Mouse (Mus musculus) liver, embryonic 15.5 days (tissue): ENCODE measurements around the gene Ppara. TPM values are rescaled to one million over a fixed set of nuclear protein-coding genes. Genes with fewer than 3 reads are reported as not detected.

ENCODE experiments used
- ATAC-seq: fragments of 200-750 bp; cut with Nextera tagmentation; 2 replicates; pipeline ENCODE4 v1.8.0; 2017; ENCODE audit warnings: moderate number of reproducible peaks, mild to moderate bottlenecking, moderate library complexity; ENCODE audit not compliant: insufficient read depth
- H3K27ac ChIP-seq: fragments of 300-500 bp; sonication (generic); replicated peaks from 2 replicates; pipeline ENCODE4 v1.5.1; 2015; ENCODE audit warnings: mild to moderate bottlenecking, inconsistent platforms
- H3K27me3 ChIP-seq: fragments of 300-500 bp; sonication (generic); 2 replicates; pipeline ENCODE4 v1.6.1; 2015; ENCODE audit warnings: mild to moderate bottlenecking, inconsistent platforms
- H3K36me3 ChIP-seq: fragments of 300-500 bp; sonication (generic); replicated peaks from 2 replicates; pipeline ENCODE4 v1.6.1; 2015; ENCODE audit warnings: moderate library complexity, mild to moderate bottlenecking, inconsistent platforms
- H3K4me1 ChIP-seq: fragments of 300-500 bp; sonication (generic); replicated peaks from 2 replicates; pipeline ENCODE4 v1.6.1; 2015; ENCODE audit warnings: inconsistent platforms
- H3K4me2 ChIP-seq: fragments of 300-500 bp; sonication (generic); 2 replicates; pipeline ENCODE4 v1.6.1; 2015; ENCODE audit warnings: moderate library complexity, mild to moderate bottlenecking, inconsistent platforms
- H3K4me3 ChIP-seq: fragments of 300-500 bp; sonication (generic); replicated peaks from 2 replicates; pipeline ENCODE4 v1.5.1; 2015; ENCODE audit warnings: mild to moderate bottlenecking, inconsistent platforms
- H3K9ac ChIP-seq: fragments of 300-500 bp; sonication (generic); 2 replicates; pipeline ENCODE4 v1.6.1; 2015; ENCODE audit warnings: moderate library complexity, mild to moderate bottlenecking, inconsistent platforms
- H3K9me3 ChIP-seq: fragments of 300-500 bp; sonication (generic); replicated peaks from 2 replicates; pipeline ENCODE4 v1.6.1; 2016; ENCODE audit warnings: inconsistent platforms
- WGBS: fragments of 180-500 bp; shearing (Covaris S2); methylation state at CpG from one replicate; pipeline ENCODE4 v1.1.7; 2015; ENCODE audit warnings: mixed read lengths; ENCODE audit not compliant: insufficient replicate concordance; 5-methylcytosine and 5-hydroxymethylcytosine counted together
- polyA plus RNA-seq: library from polyadenylated mRNA; unstranded; fragments of >200 nt; fragmentation: Nextera tagmentation; extraction: Ambion mirVana; gene quantifications from 2 replicates; pipeline ENCODE4 v1.2.1, GENCODE M21; 2015

Gene Ppara
- polyA plus RNA-seq, 1 experiment from 2014 or later = 23.7 TPM

DNA sequence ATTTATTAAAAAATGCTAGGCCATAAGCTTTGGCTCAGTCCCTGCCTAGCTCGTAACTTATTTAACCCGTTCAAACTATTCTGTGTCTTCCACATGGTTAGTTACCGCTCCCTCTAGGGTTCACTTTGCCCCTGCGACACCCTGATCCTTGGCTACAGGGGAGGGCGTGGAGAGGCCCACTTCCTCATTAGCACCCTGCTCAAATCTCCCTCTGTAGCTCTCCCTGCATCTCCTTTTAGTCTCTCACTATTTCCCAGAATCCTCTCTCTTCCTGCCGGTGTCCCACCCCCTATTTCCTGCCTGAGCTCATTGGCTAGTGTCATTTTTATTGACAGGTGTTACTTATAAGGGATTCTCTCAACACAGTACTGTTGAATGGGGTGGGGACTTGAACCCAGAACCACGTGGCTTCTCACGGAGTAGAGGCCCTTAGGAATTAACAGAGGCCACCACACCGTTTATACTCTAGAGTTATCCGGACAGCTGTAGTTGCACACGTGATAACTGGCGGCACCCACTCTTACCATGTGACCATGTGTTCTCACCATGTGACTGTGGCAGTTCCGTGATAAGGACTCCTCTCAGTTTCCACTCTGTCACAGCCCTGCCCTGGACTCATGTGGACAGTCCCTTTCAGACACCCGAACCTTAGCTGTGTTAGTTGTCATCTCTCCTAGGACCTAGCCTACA is 36.3 kb upstream of the Ppara start:
- H3K9ac ChIP-seq = no peak overlapping the region
- no peak for ATAC-seq
- no peaks in the 10 kb centered on the region; the same call in 1 of the 2 replicates for H3K27me3 ChIP-seq
- WGBS = 58% methylated on average over 14 of the region's 14 CpGs
- H3K27ac ChIP-seq = no peak overlapping the region
- H3K36me3 ChIP-seq = no peaks in the 10 kb centered on the region
- no peaks in the 10 kb centered on the region for H3K9me3 ChIP-seq
- H3K4me1 ChIP-seq = no peaks in the 10 kb centered on the region
- no peak overlapping the region for H3K4me3 ChIP-seq
- H3K4me2 ChIP-seq = no peak overlapping the region

DNA sequence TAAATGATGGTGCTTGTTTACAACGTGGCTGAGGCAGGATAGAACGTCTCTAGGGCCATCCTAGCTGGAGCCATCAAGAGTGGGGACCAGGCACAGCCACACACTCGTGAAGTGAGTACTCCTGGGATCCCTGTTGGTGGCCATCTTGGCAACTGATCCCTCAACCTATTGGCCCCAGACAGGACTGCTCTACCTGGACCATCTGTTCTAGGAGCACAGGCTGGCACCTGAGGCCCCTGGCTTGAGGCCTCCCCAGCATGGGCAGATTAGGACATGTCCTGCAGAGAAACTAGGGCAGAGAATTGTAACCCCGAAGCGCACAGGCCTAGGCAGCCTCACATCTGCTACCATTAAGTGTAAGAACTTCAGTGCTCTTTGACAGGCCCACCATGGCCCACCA is 35.3 kb upstream of the Ppara start:
- 80% methylated on average over 5 of the region's 5 CpGs for WGBS
- Histone ChIP-seq H3K4me1 (no peaks in the 10 kb centered on the region), H3K9me3 (no peaks in the 10 kb centered on the region), H3K36me3 (no peaks in the 10 kb centered on the region), H3K27ac (no peak overlapping the region), H3K9ac (no peak overlapping the region), H3K27me3 (no peaks in the 10 kb centered on the region; the same call in 1 of the 2 replicates), H3K4me3 (no peak overlapping the region), H3K4me2 (no peak overlapping the region)
- no peak for ATAC-seq

DNA sequence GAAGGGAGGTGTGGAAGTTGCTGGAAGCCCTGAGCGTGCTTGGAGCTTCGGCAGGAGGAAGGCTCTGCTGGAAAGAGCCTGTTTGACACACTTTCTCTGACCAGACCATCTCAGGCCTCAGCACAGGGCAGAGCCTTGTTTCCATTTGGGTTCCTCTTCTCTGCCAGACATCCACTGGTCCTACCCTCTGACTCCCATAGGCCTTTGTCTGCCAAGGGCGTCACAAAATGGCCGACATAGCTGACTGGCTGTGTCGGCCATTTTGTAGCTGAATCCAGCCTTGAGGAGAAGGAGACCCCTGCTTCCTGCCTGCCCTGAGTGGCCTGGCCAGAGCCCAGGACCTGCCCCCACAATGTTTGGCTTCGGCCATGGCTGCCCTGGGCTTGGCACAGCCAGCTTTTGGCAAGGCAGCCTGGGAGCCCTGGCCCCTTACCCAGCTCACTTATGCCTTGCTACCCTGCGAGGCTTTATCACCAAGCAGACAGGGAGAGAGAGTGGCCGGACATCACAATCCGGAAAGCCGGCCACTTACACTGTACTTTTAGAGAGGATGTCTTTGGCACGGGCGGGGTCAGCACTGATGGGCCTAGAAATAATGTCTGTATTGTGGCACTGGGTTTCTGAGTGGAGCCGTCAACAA is 34.8 kb upstream of the Ppara start:
- H3K36me3 ChIP-seq = no peaks in the 10 kb centered on the region
- WGBS = 72% methylated on average over 13 of the region's 13 CpGs
- H3K9ac ChIP-seq = no peak overlapping the region

DNA sequence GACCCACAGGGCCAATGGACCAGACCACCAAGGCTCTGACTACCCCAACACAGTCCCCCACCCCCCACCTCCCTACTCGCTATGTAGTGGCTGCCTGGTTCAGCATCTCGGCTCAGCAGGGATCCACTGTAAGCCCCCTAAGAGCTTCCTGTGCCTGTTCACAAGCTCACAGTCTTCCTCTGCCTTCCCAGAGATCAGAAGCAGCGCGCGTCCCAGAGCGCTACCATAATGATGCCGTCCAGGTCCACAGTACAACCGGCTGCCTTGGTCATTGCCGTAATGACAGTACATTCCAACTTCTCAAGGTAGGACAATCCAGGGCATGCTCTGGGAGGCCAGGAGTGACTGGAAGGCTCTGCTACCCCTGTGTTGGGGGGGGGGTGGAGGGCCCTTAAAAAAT is 34.1 kb upstream of the Ppara start:
- Histone ChIP-seq H3K27me3 (no peaks in the 10 kb centered on the region; the same call in 1 of the 2 replicates), H3K4me1 (no peaks in the 10 kb centered on the region), H3K36me3 (no peaks in the 10 kb centered on the region), H3K9ac (no peak overlapping the region), H3K9me3 (no peaks in the 10 kb centered on the region), H3K4me2 (no peak overlapping the region), H3K4me3 (no peak overlapping the region), H3K27ac (no peak overlapping the region)
- WGBS = 71% methylated on average over 9 of the region's 9 CpGs
- no peak for ATAC-seq

More for the DNA sequence above, 34.8 kb upstream of the Ppara start:
- Histone ChIP-seq H3K9me3 (no peaks in the 10 kb centered on the region), H3K4me1 (no peaks in the 10 kb centered on the region), H3K27ac (no peak overlapping the region), H3K4me2 (no peak overlapping the region), H3K27me3 (no peaks in the 10 kb centered on the region; the same call in 1 of the 2 replicates), H3K4me3 (no peak overlapping the region)
- ATAC-seq = no peak

DNA sequence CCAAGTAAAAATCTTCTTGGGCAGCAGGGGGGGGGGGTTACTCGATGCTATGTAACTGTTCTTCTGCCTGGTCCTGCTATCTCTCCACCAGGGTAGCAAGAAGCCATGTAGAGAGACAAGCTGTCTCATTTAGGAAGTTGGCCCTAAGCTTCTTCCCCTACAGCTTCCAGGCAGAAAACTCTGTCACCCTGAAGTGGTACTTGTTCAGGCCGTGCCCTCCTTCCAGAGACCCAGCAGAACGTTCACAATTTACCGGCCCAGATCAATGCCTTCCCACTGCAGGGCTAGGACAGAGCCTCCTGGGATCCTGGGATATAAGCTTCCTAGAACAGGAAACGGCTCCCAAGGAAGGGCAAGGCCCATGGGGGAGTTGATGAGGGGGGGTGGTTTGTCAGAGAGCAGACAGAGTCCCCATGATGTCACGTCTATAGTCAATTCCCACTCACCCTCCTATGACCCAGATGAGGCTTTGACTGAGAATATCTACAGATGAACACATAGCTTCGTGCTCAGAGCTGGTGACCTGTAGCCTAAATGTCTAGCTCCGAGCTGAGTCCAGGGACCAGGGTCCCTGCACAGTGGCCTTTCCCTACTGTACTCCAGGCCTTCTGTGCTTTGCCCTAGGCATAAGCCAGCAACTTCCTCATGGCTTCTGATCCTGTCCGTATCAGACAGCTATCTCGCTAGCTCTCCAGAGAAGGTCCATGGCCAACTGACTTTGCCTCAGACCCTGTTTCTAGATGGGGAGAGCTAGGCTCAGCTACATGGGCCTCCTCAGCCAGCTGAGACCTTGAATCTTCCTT is 33.5 kb upstream of the Ppara start:
- no peak overlapping the region for H3K4me2 ChIP-seq
- no peaks in the 10 kb centered on the region for H3K27me3 ChIP-seq
- H3K9me3 ChIP-seq = no peaks in the 10 kb centered on the region
- no peak overlapping the region for H3K9ac ChIP-seq
- no peak for ATAC-seq
- no peak overlapping the region for H3K27ac ChIP-seq
- H3K36me3 ChIP-seq = no peaks in the 10 kb centered on the region
- H3K4me3 ChIP-seq = no peak overlapping the region
- WGBS = 51% methylated on average over 10 of the region's 10 CpGs
- no peaks in the 10 kb centered on the region for H3K4me1 ChIP-seq

DNA sequence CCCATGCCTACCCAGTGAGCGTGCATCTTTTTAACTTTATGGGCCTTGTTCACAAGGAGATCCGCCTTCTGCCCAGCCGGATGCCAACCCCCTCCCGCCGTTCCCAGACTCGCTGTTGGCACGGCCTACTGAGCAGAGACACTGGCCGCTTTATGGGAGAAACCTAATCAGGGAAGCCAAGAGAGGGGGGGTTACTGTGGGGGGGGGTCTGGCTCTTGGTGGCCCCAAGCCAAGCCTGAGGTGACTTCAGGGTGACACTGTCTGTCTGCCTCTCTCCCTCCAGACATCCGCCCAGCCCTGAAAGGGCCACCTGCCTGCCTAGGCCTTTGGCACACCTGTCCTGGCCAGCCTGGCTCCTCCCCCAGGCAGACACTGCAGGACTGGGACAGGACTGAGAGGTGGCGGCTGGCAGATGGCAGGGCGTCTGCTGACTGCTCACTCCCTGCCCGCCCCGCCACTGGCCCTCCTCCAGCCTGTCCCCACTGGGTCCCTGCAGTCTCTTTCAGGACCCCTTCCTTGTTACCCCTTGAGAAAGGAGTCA is 32.3 kb upstream of the Ppara start:
- no peak overlapping the region for H3K27ac ChIP-seq
- no peaks in the 10 kb centered on the region for H3K36me3 ChIP-seq
- H3K27me3 ChIP-seq = no peaks in the 10 kb centered on the region
- no peak for ATAC-seq
- 71% methylated on average over 13 of the region's 13 CpGs for WGBS
- no peak overlapping the region for H3K9ac ChIP-seq
- H3K9me3 ChIP-seq = no peaks in the 10 kb centered on the region
- H3K4me1 ChIP-seq = no peaks in the 10 kb centered on the region
- no peak overlapping the region for H3K4me2 ChIP-seq
- no peak overlapping the region for H3K4me3 ChIP-seq

DNA sequence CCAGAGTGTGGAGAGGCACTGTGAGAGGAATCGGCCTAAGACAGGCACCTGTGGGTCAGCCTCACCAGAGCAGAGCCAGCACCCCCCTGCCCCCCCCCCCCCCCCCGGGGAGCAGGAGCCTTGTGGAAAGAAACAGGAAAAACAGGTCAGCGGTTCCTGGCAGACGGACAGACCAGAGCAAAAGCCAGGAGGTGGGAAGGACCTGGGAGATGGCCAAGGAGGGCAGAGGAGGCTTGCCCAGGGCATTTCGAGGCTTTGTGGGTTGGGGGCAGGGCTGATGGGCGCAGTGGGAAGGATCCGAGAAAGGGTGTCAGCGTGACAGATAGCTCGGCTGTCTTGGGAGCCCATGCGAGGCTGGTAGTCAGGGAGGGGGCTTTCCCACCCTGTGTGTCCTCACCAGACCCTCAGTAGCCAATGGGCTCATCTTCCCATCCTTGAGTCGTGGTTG is 31.6 kb upstream of the Ppara start:
- no peaks in the 10 kb centered on the region for H3K9me3 ChIP-seq
- no peaks in the 10 kb centered on the region for H3K27me3 ChIP-seq
- no peak overlapping the region for H3K27ac ChIP-seq
- H3K36me3 ChIP-seq = no peaks in the 10 kb centered on the region
- ATAC-seq = no peak
- no peak overlapping the region for H3K9ac ChIP-seq
- no peak overlapping the region for H3K4me2 ChIP-seq
- no peak overlapping the region for H3K4me3 ChIP-seq
- WGBS = 60% methylated on average over 11 of the region's 11 CpGs
- H3K4me1 ChIP-seq = no peaks in the 10 kb centered on the region

DNA sequence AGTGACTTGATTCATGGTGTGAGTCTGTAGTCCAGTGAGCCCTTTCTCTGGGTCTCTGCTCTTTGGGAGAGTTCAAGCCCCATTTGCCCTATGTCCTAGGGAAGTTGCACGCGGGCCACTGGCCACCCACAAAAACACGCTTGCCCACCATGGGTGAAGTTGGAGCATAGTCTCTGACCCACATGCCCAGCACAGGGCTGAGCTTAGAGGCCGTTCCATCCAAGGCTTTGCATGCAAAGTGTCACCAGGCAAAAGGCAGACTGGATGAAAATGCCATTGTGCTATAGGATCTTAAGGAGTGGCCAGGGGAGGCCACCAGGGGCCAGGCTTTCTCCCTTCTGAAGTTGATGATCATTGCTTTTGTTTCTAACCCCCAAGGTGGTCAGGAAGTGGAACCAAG is 30.9 kb upstream of the Ppara start:
- WGBS = 62% methylated on average over 4 of the region's 4 CpGs
- Histone ChIP-seq H3K4me3 (no peak overlapping the region), H3K27ac (no peak overlapping the region), H3K27me3 (no peaks in the 10 kb centered on the region), H3K4me2 (no peak overlapping the region), H3K9ac (no peak overlapping the region), H3K9me3 (no peaks in the 10 kb centered on the region), H3K36me3 (no peaks in the 10 kb centered on the region), H3K4me1 (no peaks in the 10 kb centered on the region)
- no peak for ATAC-seq

DNA sequence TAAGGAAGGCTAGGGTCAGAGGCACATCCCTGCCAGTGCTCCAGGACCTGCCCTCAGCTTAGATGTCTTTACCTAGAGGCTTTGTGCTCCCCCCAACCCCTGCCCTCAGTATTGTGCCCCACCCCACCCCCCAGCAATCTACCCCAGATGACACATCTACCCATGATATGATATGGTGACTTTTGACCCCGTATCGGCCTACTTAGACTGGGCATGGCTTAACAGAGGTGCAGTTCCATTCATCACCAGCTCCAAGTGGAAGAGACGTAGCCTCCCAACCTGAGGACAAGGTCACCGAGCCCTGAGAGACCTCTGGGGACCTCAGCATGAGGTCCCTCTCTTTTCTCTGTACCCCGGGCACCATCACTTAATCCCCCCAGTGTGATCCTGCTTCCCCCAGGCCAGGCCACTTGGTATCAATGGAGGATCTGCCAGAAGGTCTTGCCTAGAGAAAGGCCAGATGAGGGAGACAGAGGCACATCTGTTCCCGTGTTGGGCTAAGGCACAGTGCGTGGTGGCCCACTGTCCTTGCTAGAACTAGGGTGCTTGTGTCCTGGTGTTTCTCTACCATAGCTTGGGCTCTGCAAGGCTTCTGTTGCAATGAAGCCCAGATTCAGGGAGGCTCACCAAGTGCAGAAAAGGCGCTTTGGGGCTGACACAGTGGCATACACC is 30.3 kb upstream of the Ppara start:
- H3K4me2 ChIP-seq = no peak overlapping the region
- no peaks in the 10 kb centered on the region for H3K36me3 ChIP-seq
- no peaks in the 10 kb centered on the region for H3K9me3 ChIP-seq
- no peak for ATAC-seq
- no peak overlapping the region for H3K9ac ChIP-seq
- no peaks in the 10 kb centered on the region for H3K27me3 ChIP-seq
- H3K4me1 ChIP-seq = no peaks in the 10 kb centered on the region
- 66% methylated on average over 8 of the region's 8 CpGs for WGBS
- H3K4me3 ChIP-seq = no peak overlapping the region
- H3K27ac ChIP-seq = no peak overlapping the region

DNA sequence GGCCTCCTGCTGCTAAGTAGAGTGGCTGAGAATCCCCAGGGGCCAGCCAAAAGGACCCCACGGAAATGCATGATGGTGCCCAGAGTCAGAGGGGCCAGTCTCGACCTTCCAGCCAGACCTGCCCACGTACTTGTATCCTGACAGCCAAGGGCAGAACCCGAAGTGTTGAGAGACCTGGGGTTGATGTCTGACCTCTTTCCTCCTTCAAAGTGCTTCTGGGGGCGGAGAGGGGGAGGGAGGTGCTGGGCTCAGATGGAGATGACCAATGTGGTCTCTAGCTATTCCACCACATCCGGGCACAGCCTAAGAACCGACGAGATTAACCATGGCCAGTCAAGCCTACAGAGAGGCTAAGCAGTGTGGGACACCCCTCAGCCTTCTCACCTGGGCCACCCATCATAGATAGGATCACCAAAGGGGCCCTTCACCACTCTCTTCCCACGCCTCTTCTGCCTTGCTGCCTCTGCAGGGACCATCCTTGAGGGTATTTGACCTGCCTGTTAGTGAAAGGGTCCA is 29.7 kb upstream of the Ppara start:
- WGBS = 61% methylated on average over 9 of the region's 9 CpGs
- no peaks in the 10 kb centered on the region for H3K9me3 ChIP-seq
- no peaks in the 10 kb centered on the region for H3K27me3 ChIP-seq
- H3K9ac ChIP-seq = no peak overlapping the region
- no peaks in the 10 kb centered on the region for H3K36me3 ChIP-seq
- H3K4me2 ChIP-seq = no peak overlapping the region
- no peaks in the 10 kb centered on the region for H3K4me1 ChIP-seq
- ATAC-seq = no peak
- H3K4me3 ChIP-seq = no peak overlapping the region
- no peak overlapping the region for H3K27ac ChIP-seq
